Mouse (Mus musculus) adrenal gland, adult 2 months (tissue): ENCODE measurements around the gene Gng4. TPM values are rescaled to one million over a fixed set of nuclear protein-coding genes. Genes with fewer than 3 reads are reported as not detected.
A peak's percentile ranks its signal among the peaks of the same experiment; 100 is the strongest.
"Not testable (repeated sequence)": the region's sequence is repeated elsewhere in the genome, so short reads cannot be mapped to it uniquely, and the experiment has no call there.

Source experiments
- DNase-seq: peaks from one replicate; pipeline ENCODE4 v3.0.0; 2021
- long read RNA-seq: library from polyadenylated mRNA; stranded (forward); transcript quantifications from one replicate; pipeline ENCODE4 v2.0.0, GENCODE M21; 2021
- polyA plus RNA-seq: library from polyadenylated mRNA; depleted of rRNA; stranded (reverse); fragments of >200 nt; gene quantifications from 2 replicates; pipeline ENCODE4 v1.2.3, GENCODE M21; 2012; rRNA removed
- total RNA-seq, 2 experiments: library from RNA; stranded (reverse); gene quantifications; 2 replicates each; pipeline ENCODE4 v1.2.3; 2021

Gng4 gene
- total RNA-seq (10 to 100 TPM; 14.7 to 16.2 TPM), polyA plus RNA-seq (15.6 and 27.6 TPM in 2 replicates)
- long read RNA-seq, partial matches to known transcripts, result 7 of 8 reads
- long read RNA-seq, other reads (novel, unspliced or antisense), result 1 of 8 reads

DNA sequence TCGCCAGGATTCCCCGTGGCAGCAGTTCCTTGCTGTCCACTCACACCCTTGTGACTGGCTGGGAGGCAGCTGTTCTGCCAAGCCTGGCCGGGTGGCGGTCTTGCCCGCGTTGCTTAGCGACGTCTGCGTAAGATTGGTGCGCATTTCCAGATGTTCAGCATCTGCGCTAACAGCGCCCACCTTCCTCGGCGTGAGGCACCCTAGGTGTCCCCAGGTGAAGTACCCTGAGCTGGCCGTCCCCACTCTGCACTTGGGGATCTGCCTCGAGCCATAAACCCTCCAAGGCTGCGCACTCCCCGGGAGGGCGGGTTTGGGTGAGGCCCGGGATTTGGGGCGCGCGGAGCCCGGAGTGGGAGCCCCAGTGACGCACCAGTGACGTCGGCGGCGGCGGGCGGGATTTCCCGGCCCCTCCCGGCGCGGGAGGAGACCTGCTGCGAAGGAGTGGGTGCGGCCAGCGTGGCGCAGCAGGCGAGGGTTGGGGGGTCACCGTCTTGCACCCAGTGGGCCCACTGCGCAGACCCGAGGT lies at the start of gene Gng4:
Gng4 (plus strand) TSS at position 166 of the 526 bp plus-strand sequence.
- DNase-seq, result peak; percentile 80

DNA sequence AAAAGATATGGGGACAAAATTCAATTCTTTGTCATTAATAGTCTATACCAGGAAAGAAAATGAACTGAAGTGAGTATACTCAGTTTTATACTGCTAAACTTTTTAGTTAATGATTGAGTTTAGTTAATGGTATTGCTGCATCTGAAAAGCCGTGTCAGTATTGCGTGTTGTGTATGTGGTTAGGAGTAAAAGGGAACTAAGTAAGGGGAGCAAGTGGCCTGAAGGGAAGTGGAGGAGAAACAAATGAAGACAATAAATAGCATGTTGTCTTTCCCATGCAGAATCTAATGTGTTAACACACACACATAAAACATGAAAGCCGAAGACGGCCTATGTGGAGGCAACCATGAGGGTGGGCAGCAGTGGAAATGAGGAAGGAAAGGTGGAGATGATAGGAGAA lies 44.6 kb upstream of the Gng4 start:
- no peak for DNase-seq

DNA sequence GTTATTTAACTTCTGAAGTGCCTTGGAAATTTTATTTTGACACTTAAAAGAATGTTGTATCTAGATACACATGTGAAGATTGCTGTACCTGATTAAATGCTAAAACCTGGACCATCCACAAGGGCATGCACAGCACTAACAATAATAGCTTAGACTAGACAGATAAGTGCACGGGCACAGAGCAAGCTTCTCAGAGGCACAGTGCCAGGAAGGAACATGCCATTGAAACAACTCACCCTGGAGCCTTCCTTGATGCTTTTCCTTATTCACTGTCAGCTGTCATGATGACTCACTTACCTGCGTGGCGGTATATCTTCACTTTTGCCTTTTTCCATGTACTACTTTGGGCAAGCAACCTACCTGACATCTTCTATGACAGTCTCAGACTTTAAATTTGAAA lies 37.9 kb upstream of the Gng4 start:
- no peak for DNase-seq

DNA sequence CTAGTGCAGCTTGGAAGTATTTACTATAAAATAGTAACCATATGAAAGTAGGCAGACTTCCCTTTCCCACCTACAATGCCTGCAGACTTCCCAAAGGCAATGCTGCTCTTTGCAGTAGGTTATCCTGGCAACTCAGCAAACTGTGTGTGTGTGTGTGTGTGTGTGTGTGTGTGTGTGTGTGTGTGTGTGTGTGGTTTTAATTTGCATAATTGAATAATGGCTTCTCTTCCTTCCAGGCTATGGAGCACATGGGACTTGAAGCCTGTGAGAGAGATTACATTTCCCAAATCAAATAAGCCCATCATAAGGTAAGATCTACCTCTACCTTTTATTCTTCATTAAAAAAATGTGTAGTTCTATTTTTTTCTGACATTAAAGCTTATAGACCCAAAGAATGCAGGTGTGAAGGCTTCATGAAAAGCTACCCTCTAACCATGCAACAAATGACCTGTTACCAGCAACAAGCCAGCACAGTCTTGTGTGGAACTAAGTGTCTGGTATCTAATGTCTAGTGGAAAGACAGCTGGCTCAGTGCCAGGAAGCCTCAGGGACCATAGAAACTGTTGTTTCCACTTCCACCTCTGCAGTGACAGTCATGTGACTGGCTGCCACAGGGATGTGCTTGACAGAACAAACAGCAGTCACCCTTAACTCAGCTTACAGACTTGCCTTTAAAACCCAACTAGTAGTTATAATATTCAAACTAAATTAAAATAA lies 7.9 kb upstream of the Gng4 start:
- no peak for DNase-seq

DNA sequence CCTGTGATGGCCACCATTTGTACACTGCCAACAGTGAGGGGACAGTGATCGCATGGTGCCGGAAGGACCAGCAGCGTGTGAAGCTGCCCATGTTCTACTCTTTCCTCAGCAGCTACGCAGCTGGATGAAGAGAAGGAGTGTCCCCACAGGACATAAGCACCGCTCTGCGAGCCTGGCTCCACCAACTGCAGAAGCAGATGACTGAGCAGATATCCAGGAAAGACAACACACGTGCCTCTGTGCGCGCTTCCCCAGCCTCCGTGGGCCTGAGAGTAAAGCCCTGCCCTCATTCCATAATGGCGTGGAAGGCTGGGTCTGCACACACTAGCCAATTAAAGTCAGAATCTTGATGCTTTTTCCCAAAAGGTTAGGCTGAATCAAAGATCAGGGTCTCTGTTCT lies 6.8 kb upstream of the Gng4 start:
- DNase-seq, result no peak

DNA sequence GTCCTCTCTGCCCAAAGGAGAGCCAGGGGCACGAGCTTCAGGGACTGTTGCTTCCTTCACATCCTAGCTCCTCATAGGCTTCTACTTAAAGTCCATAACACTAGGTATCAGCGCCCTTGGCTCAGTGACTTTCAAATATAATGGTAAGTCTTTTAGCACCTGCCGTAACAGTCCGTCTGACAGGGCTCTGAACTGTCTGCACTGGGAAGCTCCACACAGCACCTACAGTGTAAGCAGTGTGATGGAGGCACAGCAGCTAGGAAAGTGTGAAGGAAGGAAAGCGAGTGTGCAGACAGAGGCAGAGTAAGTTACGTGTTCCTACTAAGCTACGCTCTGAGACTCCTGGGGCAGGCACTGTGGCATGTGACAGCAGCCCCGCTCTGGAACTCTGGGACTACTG lies 6.2 kb upstream of the Gng4 start:
- DNase-seq, result no peak

DNA sequence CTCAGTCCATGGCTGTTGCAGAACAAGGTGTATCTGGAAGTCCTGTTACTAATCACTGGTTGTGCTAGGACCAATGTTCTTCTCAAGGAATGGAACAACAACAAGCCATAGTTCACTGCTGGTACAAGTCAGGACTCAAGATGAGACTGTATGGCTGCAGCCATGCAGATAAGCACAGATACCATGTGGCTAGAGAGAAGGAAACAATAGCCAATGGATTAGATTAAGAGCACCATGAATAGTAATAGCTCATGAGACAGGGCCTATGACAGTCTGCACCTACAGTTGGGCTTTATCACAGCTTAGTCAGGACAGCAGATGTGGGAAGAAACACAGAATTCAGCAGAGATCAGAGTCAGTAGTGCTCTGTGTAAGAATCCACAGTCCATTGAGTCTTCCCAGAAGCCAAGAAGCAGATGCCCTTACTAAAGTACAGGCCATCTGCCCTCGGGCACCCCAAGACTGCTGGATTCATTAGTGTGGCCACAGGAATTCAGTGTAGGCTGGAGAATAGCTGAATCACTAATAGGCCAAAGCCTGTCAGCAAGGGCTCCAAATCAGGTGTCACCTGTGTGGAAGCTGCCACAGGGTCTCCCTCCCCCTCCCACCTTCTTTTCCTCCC lies 4.9 kb upstream of the Gng4 start:
- DNase-seq, result no peak

DNA sequence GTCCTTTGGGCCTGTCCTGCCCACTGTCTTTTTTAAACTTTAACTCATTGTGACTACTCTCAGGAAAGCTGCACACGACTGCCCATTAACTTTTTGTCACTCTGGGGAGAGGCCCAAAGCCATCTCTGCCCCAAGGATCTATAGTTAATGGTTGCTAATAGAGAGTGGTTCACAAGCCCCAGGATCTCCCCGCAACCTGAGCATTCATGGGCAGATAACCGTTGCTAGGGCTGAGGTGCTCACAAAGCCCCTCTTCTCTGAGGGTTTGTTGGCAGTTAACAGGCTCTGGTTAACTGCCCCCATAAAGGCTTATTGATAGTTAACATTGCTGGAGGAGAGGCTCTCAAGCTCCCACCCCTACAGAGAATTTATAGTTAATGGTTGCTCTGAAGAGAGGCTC lies 3.6 kb upstream of the Gng4 start:
- no peak for DNase-seq

DNA sequence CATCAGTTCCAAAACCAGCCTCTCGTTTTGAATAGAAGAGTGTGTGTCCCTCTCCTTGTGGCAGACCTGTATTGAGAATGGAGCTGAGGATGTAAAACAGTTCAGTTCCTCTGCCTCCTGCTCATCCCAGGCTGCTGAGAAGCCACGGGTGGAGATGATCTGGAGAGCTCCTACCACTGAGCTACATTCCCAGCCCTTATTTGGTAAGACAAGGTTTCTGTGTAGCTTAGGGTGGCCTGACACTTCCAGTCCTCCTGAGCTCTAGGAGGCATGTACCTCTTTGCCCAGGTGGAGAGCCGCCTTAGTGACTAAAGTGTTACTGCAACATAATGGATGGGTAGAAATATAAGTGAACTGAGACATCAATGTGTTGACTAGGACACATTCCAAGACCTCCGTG lies 2.8 kb upstream of the Gng4 start:
- no peak for DNase-seq

DNA sequence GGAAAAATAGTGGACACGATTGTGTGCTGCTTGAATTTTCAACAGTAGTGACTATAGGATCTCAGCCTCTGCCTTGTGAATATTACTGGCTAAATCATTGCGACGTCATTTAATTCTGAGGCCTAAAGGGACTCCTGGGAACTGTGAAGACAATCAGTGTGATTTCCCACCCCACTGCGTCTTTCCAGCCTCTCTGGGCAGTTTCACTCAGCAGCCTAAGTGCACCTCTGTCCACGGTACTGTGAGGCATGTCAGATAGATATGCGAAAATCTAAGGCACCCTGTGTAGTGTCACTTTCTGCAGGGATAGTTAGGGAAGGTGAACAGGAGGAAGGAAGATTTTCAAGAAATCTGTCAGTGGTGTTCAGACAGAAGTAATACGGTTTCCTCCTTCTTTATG lies 563 bp upstream of the Gng4 start:
- DNase-seq, result no peak

DNA sequence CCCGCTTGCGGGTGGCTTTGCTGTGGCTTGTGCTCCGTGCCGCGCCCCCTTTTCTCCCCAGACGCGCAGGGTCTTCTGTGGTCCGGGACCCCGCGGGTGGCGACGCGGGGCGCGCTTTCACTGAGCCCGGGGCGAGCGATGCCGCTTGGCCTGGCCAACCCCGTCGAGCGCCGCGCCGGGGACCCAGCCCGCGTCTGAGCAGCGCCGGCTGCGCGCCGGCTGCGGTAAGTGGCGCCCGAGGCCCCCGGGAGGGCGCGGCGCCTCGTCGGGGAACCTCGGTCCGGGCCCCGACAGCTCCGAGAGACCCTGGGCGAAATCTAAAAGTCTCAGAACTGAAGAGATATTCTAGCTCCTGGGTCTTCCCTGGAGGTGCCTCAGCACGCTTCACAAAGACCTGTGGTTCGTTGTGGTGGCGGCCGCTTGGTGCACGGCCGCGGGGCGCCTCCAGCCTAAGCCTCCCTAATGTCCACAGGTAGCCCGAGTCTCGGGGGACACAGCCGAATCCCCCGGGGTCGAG lies 619 bp downstream of the Gng4 start:
- DNase-seq, result peak; percentile 19

DNA sequence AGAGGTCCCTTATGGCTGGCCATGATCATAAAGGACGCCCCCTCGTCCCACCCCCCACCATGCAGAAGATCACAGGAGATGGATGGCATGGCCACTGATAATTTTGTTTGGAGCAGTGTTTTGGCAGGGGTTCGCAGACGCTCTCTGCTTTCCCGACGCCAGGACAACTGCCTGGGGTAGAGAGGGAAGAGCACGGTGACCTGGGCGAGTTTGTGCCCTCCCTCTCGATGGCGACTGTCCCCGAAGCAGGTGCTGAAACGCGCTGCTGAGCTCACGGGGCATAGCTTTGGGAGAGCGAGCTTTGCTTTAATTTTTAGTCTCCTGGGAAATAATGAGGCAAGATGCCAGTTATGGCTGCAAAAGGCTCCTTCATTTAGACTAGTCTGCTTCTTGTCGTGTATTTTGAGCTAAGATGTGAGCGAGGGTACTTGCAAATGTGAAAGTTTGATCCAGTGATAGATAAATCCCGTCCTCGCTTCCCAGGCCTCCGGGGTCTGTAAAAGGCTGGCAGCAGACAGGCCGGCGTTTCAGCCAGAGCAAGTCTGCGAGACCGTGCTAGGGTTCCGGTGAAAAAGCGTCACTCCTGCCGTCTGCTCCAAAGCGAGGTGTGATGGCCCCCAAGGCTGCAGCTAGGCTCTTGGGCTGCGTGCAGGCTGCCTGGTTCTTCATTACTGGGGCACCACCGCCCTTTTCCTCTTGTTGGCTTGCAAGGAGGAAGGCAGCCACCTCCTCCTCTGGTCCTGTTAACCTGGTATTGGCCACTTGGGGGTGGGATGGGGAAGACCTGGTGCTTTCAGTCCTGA lies 1.3 kb downstream of the Gng4 start:
- DNase-seq, result peak; percentile 33

DNA sequence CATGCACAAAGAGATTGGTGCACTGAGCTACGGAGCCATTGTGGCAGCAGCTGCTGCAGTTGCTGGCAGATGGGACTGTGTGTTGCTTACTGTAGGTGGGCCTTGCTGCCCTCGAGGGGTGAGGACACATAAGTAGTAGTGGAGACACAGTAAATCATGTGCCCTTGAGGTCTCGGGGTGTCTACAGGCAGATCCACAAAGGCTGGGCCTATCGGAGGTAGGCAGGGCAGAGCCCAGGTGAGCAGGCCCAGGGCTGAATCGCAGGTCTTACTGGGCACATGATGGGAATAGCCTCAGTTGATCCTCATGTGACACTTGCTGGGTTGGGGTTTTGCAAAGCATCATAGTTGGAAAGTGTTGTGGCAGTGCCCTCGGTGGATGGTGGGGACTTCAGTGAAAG lies 3.1 kb downstream of the Gng4 start:
- no peak for DNase-seq

DNA sequence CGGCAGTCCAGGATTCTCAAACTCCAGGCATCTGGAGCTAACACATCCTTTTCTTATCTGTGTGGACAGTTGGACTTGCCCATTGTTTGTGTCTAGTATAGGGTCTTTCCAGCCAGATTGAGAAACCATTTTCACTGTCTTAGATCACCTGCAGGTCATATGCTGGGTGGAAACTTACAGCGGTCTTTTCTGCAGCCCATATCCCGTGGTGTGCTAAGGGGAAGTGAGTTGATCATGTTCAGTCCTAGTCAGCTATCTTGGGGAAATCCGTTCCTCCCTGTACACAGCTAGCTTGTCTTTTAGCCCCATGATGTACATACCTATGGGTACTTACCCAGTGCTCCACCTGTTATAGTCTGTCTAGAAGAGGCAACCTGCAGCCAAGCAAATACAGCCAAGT lies 4.2 kb downstream of the Gng4 start:
- no peak for DNase-seq

DNA sequence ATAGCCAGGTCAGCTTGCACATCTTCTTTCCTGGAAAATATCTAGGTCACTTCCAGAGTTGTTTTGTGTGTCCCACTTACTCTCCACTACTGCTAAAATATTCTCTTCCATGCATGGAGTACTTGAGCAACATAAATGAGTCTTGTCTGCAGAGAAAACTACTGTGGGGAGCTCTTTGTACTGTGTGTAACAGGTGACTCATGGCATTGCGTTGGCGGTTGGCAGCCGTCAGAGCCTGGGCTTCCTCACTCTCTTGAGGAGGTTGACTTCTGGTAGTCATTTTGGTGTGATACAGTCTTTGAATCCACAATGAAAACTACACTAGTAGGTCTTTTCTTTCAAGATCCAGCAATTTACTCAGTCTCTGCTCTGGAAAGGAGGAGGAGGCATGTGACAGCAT lies 8.1 kb downstream of the Gng4 start:
- no peak for DNase-seq

DNA sequence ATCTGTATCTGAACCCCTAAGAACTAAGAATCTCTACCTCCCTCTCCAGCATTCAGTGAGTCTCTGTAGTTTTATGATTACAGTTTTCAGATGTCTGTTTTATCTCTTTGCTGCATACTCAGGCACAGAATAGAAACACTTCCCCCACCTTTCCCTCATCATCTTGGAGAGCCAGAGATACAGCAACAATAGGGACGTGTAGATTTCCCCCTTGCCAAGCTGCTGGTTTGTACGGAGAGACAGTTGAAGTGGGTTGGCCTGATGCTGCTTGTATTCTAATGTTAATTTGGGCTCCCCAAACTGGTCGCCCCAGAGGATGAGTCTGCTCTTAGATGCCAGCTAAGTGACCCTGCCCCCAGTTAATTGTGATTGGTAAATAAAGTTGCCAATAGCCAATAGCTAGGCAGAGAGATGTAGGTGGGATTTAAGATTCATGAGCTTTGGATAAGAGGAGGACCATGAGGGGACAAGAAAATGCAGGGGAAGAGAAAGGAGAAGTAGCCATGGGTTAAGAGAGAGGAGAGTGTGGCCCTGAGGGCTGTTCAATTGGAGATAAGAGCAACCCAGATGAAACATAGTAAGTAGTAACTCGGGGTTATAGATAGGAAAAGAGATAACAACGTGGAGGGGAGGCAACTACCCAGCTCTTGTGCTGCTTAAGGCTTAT lies 11.4 kb downstream of the Gng4 start:
- DNase-seq, result no peak

DNA sequence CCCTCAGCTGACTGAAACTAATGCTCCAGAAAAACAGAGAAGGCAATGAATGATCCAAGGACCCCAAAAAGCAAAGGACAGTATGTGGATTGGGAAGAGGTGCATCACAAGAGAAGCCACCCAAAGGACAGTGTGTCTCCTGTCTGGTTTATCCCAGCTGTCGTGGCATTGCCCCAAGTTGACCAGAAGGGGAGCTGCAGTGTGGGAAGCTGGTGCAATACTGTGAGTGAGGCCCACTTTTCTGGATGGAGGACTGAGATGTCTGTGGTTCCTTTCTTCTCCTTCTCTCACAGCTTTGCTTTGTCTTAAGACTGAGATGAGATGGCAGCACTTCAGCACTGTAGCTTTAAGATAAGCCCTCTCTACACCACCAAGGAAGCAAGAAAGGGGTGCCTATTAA lies 12.2 kb downstream of the Gng4 start:
- no peak for DNase-seq

DNA sequence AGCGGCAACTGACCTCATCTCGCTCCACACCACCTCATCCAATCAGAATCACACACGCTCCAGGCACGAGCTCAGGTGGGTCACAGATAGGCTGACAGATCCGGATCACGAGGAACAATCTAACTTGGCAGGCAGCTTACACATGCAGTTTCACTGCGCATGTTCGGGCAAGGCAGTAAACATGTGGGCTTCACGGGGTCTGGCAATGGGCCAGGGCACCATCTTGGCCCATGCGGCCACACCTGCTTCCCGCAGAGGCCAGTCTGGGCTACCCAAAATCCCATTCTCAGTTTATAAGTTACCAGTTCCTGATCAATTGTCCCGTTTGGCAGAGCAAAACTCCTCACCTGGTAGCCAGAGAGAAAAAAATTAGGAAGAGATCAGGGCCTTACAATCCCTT lies 14.0 kb downstream of the Gng4 start:
- not testable (repeated sequence) for DNase-seq

DNA sequence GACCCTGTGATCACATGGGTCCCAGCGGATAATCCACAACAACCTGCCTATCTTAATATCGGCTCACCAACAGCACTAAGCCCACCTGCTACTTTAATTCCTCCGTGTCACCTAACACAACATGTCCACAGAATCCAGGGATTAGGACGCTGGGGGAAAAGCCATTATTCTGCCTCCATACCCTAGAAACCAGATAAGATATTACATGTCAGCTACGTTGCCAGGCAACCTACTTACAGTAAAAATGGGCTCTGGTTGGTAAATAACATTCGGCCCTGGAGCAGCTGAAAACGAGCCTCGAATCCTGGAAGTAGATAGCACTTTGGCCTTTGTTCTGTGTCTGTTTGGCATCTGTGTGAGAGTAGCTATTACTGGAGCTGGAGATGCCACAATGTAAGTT lies 14.9 kb downstream of the Gng4 start:
- DNase-seq, result no peak

DNA sequence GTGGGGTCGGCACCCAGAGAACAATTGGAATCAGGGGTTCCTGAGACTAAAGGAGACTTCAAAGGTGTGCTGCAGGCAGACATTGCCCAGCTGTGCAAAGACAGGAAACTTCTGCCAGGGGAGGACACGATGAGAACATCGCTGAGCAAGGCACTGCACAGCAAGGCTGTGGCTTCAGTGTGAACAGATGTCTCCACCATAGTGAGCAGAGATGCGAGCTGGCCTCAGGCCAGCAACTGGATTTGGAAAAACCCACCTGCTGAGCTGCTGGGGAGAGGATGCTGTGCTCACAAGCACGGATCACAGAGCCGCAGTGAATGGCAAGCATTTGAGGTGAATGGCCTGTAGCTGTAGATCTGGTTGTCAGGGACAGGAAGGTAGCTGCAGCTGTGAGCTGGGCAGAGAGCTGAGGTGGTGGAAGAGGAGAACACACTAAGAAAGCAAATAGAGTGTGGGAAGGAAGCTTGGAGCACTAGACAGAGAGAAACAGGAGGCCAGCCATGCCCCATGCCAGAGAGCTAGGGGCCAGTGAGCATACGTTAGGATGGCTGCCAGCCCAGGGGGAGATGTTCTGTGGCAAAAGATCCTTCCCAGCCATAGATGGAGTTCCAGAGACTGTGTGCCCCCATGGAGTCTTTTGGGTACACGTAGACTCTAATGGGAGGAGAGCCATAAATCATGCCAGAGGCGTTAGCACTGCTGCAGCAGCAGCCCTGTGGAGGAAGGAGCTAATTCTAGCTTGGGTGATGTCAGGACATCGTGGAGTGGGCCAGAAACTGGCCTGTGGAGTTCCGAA lies 24.7 kb downstream of the Gng4 start:
- no peak for DNase-seq

DNA sequence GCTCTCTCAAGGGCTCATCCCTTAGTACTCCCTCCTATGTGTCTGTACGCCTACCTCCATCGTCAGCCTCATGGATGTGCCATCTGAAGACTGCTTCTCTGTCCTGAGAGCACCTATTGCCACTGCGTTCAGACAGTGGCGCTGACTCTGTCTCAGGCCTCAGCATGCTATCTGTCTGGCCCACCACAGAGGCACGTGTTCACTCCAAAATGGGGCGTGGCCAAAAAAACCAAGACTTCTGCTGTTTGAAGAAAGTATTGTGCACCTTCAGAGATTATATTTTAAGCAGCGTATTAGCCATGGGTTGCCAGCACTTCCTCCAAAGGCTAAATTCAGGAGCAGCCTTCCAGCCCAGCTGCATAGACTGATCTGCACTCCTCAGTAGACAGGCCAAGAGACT lies 27.0 kb downstream of the Gng4 start:
- no peak for DNase-seq
